Mouse (Mus musculus): ENCODE measurements around the gene Ace3. TPM values are rescaled to one million over a fixed set of nuclear protein-coding genes. Genes with fewer than 3 reads are reported as not detected.

Gene Ace3
- polyA plus RNA-seq, 1 experiment, result not detected

DNA sequence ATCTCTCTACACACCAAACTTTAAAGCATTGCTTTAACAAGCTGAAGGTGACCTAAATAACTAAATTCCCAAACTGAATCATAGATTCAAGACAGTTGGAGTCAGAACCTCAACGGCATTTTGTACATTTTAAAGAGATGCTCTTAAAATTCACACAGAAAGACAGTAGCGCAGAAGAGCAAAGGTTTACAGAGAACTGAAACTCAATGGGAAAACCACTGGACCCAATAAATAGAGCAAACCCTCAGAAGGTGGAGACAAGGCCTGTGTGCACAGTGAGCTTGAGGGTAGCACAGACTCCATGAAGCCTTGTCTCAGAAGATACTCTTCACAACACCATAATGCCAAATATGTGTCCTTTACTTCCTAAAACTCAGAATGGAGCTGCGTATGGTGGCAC lies 51.3 kb downstream of the Ace3 start:
- TF ChIP-seq POLR2A (IDR thresholded peaks at IDR 0.05; ENCODE audit: borderline replicate concordance, extremely low read depth, insufficient read depth, insufficient read length, poor library complexity, severe bottlenecking) (no peak), CTCF (IDR thresholded peaks at IDR 0.05; ENCODE audit: borderline replicate concordance, extremely low read depth, insufficient read depth, insufficient read length) (no peak)

DNA sequence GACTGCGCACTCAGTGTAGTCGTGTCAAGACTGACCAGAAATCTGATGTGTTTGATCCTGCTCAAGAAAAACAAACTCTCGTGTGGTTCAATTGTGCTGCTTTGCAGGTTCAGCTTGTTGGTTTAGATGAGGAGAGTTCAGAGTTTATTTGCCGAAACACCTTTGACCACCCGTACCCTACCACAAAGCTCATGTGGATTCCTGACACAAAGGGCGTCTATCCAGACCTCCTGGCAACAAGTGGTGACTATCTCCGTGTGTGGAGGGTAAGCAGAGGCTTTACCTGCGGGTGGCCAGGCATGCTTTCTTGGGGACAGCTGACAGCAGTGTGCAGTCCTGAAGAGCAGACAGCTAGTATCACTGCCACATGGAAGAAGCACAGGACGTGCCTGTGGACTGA lies 52.1 kb downstream of the Ace3 start:
- TF ChIP-seq POLR2A (IDR thresholded peaks at IDR 0.05; ENCODE audit: borderline replicate concordance, extremely low read depth, insufficient read depth, insufficient read length, poor library complexity, severe bottlenecking) (no peak), CTCF (IDR thresholded peaks at IDR 0.05; ENCODE audit: borderline replicate concordance, extremely low read depth, insufficient read depth, insufficient read length) (no peak)
- DNase-seq (ENCODE audit: low read depth), result no peak

More for the DNA sequence above, 51.3 kb downstream of the Ace3 start:
- DNase-seq (ENCODE audit: low read depth), result no peak

DNA sequence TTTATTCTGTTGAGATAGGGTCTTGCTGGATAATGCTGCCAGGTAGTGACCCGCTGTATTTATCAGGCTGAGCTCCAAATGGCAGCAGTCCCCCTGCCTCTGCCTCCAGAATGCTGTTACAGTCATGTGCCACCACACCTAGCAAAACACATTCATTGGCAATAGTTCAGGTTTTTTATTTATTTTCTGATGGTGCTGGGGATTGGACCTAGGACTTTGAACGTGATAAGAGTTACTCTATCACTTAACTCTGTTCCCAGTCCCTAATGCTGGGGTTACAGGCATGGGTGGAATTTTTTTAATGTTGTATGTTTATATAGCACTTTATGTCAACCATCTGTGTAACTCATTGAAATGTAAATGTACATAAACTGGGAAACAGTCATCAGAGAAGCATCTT lies 59.4 kb downstream of the Ace3 start:
- TF ChIP-seq CTCF (IDR thresholded peaks at IDR 0.05; ENCODE audit: borderline replicate concordance, extremely low read depth, insufficient read depth, insufficient read length) (no peak), POLR2A (IDR thresholded peaks at IDR 0.05; ENCODE audit: borderline replicate concordance, extremely low read depth, insufficient read depth, insufficient read length, poor library complexity, severe bottlenecking) (no peak)
- no peak for DNase-seq (ENCODE audit: low read depth)

DNA sequence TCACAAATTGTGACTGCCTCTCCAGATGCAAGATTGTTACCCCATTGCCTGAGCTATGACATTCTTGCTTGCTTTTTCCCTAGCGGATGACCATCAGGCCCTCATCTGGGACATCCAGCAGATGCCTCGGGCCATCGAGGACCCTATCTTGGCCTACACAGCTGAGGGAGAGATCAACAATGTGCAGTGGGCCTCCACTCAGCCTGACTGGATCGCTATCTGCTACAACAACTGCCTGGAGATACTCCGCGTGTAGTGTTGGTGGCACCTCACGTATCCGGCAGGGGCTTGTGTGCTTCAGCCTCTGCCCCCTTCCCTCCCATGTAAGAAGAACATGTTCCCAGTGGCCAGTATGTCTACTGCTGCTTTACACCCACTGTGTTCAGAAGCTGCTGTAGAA lies 60.1 kb downstream of the Ace3 start:
- DNase-seq (ENCODE audit: low read depth), result no peak
- TF ChIP-seq POLR2A (IDR thresholded peaks at IDR 0.05; ENCODE audit: borderline replicate concordance, extremely low read depth, insufficient read depth, insufficient read length, poor library complexity, severe bottlenecking), result no peak
- TF ChIP-seq CTCF (IDR thresholded peaks at IDR 0.05; ENCODE audit: borderline replicate concordance, extremely low read depth, insufficient read depth, insufficient read length), result no peak

Other genes starting within 250 kb of the Ace3 start
- gene Cyb561, start 41.3 kb upstream of the Ace3 start, polyA plus RNA-seq (2012; rRNA removed), result 33.0 and 36.9 TPM in 2 replicates
- 4.9 and 8.9 TPM in 2 replicates for gene Ace, start 26.7 kb upstream of the Ace3 start, polyA plus RNA-seq (2012; rRNA removed)
- gene Kcnh6, start 13.4 kb downstream of the Ace3 start, polyA plus RNA-seq (2012; rRNA removed), result 1.2 and 2.1 TPM in 2 replicates
- gene Dcaf7, start 42.2 kb downstream of the Ace3 start, polyA plus RNA-seq (2012; rRNA removed), result 141 and 173 TPM in 2 replicates
- gene Taco1, start 71.4 kb downstream of the Ace3 start, polyA plus RNA-seq (2012; rRNA removed), result 12.6 and 13.4 TPM in 2 replicates
- 33.1 and 33.5 TPM in 2 replicates for gene Map3k3, start 89.9 kb downstream of the Ace3 start, polyA plus RNA-seq (2012; rRNA removed)
- gene Gm10840, start 166.2 kb downstream of the Ace3 start, polyA plus RNA-seq (2012; rRNA removed), result 0.77 TPM in 1 of 2 replicates, not detected in the other
- 128 and 134 TPM in 2 replicates for gene Limd2, start 166.2 kb downstream of the Ace3 start, polyA plus RNA-seq (2012; rRNA removed)
- 54.3 and 68.3 TPM in 2 replicates for gene Strada, start 207.5 kb downstream of the Ace3 start, polyA plus RNA-seq (2012; rRNA removed)
- 44.1 and 54.9 TPM in 2 replicates for gene Ccdc47, start 221.7 kb downstream of the Ace3 start, polyA plus RNA-seq (2012; rRNA removed)
- gene Ddx42, start 222.3 kb downstream of the Ace3 start, polyA plus RNA-seq (2012; rRNA removed), result 41.1 and 56.8 TPM in 2 replicates